ENCODE assay signal across 29 mouse cellular contexts in the genomic region with DNA sequence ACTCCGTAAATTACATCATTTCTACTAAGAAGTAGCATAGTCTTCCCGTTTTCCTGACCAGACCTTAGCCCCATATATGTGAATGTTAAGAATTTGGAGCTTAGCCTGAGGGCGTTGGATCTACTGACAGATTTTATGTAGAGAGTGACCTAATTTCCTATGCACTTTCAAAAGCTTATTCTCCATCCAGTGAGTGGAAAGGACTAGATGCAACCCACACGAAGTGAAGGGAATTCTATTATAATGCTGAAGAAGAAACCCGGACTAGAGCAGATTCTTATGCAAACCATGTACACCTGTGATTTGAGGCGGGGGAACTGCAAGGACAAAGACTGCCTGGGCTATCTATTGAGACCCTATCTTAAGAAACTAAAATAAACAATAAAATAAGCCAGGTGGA.
DNase-seq lines count a peak whose midpoint lies in the region; ATAC-seq and TF ChIP-seq lines count a peak whose summit lies in the region.
"Had no signal": no experiment of that assay in that cellular context is flagged by ENCODE, and none has a peak within 500 bp of the region (broad histone marks: within the 10 kb centered on the region; RNA-seq: fewer than 3 reads in every experiment).

No protein-coding gene starts in this region.

- H3K27ac ChIP-seq in kidney, postnatal 0 days: no peak overlapping the region
- H3K27ac ChIP-seq in kidney, adult 2 months (ENCODE audit: insufficient read depth, low read depth, low read length): no peak overlapping the region
- no peak overlapping the region for H3K27ac ChIP-seq in midbrain, embryonic 10.5 days (replicated peaks)
- H3K27ac ChIP-seq: embryonic facial prominence, embryonic 12.5 days; forebrain, embryonic 10.5 days; forebrain, embryonic 13.5 days; heart, embryonic 15.5 days; hindbrain, embryonic 10.5 days; hindbrain, embryonic 13.5 days; intestine, embryonic 15.5 days had no signal

- no peak for TF ChIP-seq POLR2A in kidney, adult 2 months (IDR thresholded peaks at IDR 0.05; ENCODE audit: low read depth, low read length)

- peak; percentile 34 for DNase-seq in kidney, postnatal 0 days (ENCODE audit: low spot score)
- no peak for DNase-seq in kidney, adult 2 months
- DNase-seq in ES-CJ7 (ENCODE audit: low read depth, low spot score) (peak; percentile 13), ZHBTc4 (ENCODE audit: low read depth, low spot score) (peak; percentile 47)
- no peak for DNase-seq in midbrain, embryonic 10.5 days (ENCODE audit: low spot score)
- DNase-seq: adrenal gland, adult 8-10 months; adrenal gland, postnatal 25 days; cerebellum, adult 18-20 months; cerebellum, adult 9-10 months; cerebellum, postnatal 14 days; gastrocnemius, postnatal 25 days; heart, adult 18-20 months; heart, postnatal 10 days; heart, postnatal 36 days had no signal

- H3K27me3 ChIP-seq in kidney, postnatal 0 days (ENCODE audit: insufficient read depth, low read length): no peaks in the 10 kb centered on the region
- no peaks in the 10 kb centered on the region for H3K27me3 ChIP-seq in kidney, adult 2 months (replicated peaks; ENCODE audit: control insufficient read depth, insufficient read depth, low read length)
- H3K27me3 ChIP-seq in midbrain, embryonic 10.5 days (ENCODE audit: low read depth, poor library complexity, severe bottlenecking): peaks cover 99% of the 10 kb centered on the region
- H3K27me3 ChIP-seq: heart, embryonic 15.5 days; intestine, embryonic 15.5 days had no signal

- H3K9ac ChIP-seq in kidney, postnatal 0 days (ENCODE audit: low read depth, low read length): no peak overlapping the region
- H3K9ac ChIP-seq: embryonic facial prominence, embryonic 12.5 days; forebrain, embryonic 13.5 days; heart, embryonic 12.5 days; heart, embryonic 15.5 days; hindbrain, embryonic 13.5 days; intestine, embryonic 15.5 days had no signal

- no peak for ATAC-seq in kidney, postnatal 0 days (replicated peaks; ENCODE audit: low FRiP score, low read depth)
- ATAC-seq in erythroid progenitor cell, adult 5-6 weeks (replicated peaks; ENCODE audit: low FRiP score, poor library complexity, severe bottlenecking): no peak
- ATAC-seq: activated CD4-positive, CD25-positive, alpha-beta regulatory T cell, adult 4 months; forebrain, embryonic 13.5 days; forebrain, embryonic 16.5 days; hindbrain, embryonic 16.5 days; intestine, embryonic 15.5 days; Patski had no signal

- H3K36me3 ChIP-seq in kidney, postnatal 0 days (ENCODE audit: insufficient read depth, low read length): no peaks in the 10 kb centered on the region
- H3K36me3 ChIP-seq in kidney, adult 2 months (ENCODE audit: control insufficient read depth, insufficient read depth, low read length): no peaks in the 10 kb centered on the region
- H3K36me3 ChIP-seq in midbrain, embryonic 10.5 days: no peaks in the 10 kb centered on the region
- H3K36me3 ChIP-seq: embryonic facial prominence, embryonic 12.5 days; forebrain, embryonic 10.5 days; G1E; heart, embryonic 12.5 days; heart, embryonic 15.5 days; hindbrain, embryonic 10.5 days; hindbrain, embryonic 13.5 days; intestine, embryonic 15.5 days had no signal

- no peak overlapping the region for H3K4me2 ChIP-seq in kidney, postnatal 0 days (ENCODE audit: low read length)
- H3K4me2 ChIP-seq: embryonic facial prominence, embryonic 12.5 days; forebrain, embryonic 13.5 days; heart, embryonic 12.5 days; heart, embryonic 15.5 days; hindbrain, embryonic 13.5 days; intestine, embryonic 15.5 days had no signal

- no peaks in the 10 kb centered on the region for H3K9me3 ChIP-seq in kidney, postnatal 0 days (replicated peaks; ENCODE audit: low read length)
- H3K9me3 ChIP-seq in midbrain, embryonic 10.5 days (replicated peaks): no peaks in the 10 kb centered on the region
- H3K9me3 ChIP-seq: embryonic facial prominence, embryonic 12.5 days; forebrain, embryonic 10.5 days; forebrain, embryonic 13.5 days; G1E; heart, embryonic 12.5 days; heart, embryonic 15.5 days; hindbrain, embryonic 10.5 days; hindbrain, embryonic 13.5 days; intestine, embryonic 15.5 days had no signal

- no peak overlapping the region for H3K4me3 ChIP-seq in kidney, postnatal 0 days (replicated peaks; ENCODE audit: low read depth, low read length)
- no peak overlapping the region for H3K4me3 ChIP-seq in kidney, adult 2 months (ENCODE audit: insufficient read depth, low read depth, low read length)
- no peak overlapping the region for H3K4me3 ChIP-seq in midbrain, embryonic 10.5 days
- H3K4me3 ChIP-seq: embryonic facial prominence, embryonic 12.5 days; erythroblast, embryonic 14.5 days; forebrain, embryonic 10.5 days; forebrain, embryonic 13.5 days; heart, embryonic 12.5 days; heart, embryonic 15.5 days; hindbrain, embryonic 10.5 days; hindbrain, embryonic 13.5 days; intestine, embryonic 15.5 days had no signal

- H3K4me1 ChIP-seq in kidney, postnatal 0 days (replicated peaks; ENCODE audit: insufficient read depth, low read length): no peaks in the 10 kb centered on the region
- H3K4me1 ChIP-seq in kidney, adult 2 months (ENCODE audit: control insufficient read depth, insufficient read depth, low read length): no peaks in the 10 kb centered on the region
- H3K4me1 ChIP-seq in midbrain, embryonic 10.5 days: peaks cover 3% of the 10 kb centered on the region; the same call in 1 of the 2 replicates
- H3K4me1 ChIP-seq: embryonic facial prominence, embryonic 12.5 days; forebrain, embryonic 13.5 days; heart, embryonic 12.5 days; heart, embryonic 15.5 days; hindbrain, embryonic 10.5 days; hindbrain, embryonic 13.5 days; intestine, embryonic 15.5 days had no signal

- no peak for TF ChIP-seq CTCF in kidney, postnatal 0 days (IDR thresholded peaks at IDR 0.05; ENCODE audit: low read depth)
- no peak for TF ChIP-seq CTCF in kidney, adult 2 months (conservative IDR thresholded peaks at IDR 0.05; ENCODE audit: insufficient read depth, insufficient read length, low read depth, low read length)

- 64% methylated on average over 6 of the region's 6 CpGs for whole genome bisulfite sequencing in kidney, postnatal 0 days
- WGBS in kidney, adult 2 months: 62% methylated on average over 6 of the region's 6 CpGs
- WGBS in midbrain, embryonic 10.5 days: 72% methylated on average over 6 of the region's 6 CpGs

Comparison
In these comparisons a context has a peak if more than half of its experiments do, and no peak if none do; other contexts are left out.
1. DNase-seq: peak in kidney, postnatal 0 days (single experiment), ES-CJ7 (single experiment) and ZHBTc4 (single experiment); none in kidney, adult 2 months (single experiment) and midbrain, embryonic 10.5 days (single experiment).